Mouse (Mus musculus) lung, embryonic 16.5 days (tissue): ENCODE measurements around the gene Ntm. TPM values are rescaled to one million over a fixed set of nuclear protein-coding genes. Genes with fewer than 3 reads are reported as not detected.
A peak's percentile ranks its signal among the peaks of the same experiment; 100 is the strongest.

ENCODE experiments used
- ATAC-seq: fragments of 200-750 bp; cut with Nextera tagmentation; 2 replicates; pipeline ENCODE4 v1.8.0; 2017; ENCODE audit warnings: low read depth, mild to moderate bottlenecking, moderate library complexity
- H3K27ac ChIP-seq: fragments of 300-500 bp; sonication (generic); 2 replicates; pipeline ENCODE4 v1.5.1; 2014; ENCODE audit warnings: mild to moderate bottlenecking, control low read depth, low read length
- H3K27me3 ChIP-seq: fragments of 300-500 bp; sonication (generic); 2 replicates; pipeline ENCODE4 v1.6.1; 2014; ENCODE audit warnings: low read depth, low read length, mixed read lengths; ENCODE audit not compliant: control insufficient read depth, insufficient read depth
- H3K36me3 ChIP-seq: fragments of 300-500 bp; sonication (generic); 2 replicates; pipeline ENCODE4 v1.6.1; 2014; ENCODE audit warnings: low read length; ENCODE audit not compliant: control insufficient read depth, insufficient read depth
- H3K4me1 ChIP-seq: fragments of 300-500 bp; sonication (generic); replicated peaks from 2 replicates; pipeline ENCODE4 v1.6.1; 2014; ENCODE audit warnings: low read length, mixed read lengths; ENCODE audit not compliant: control insufficient read depth, insufficient read depth
- H3K4me2 ChIP-seq: fragments of 300-500 bp; sonication (generic); 2 replicates; pipeline ENCODE4 v1.6.1; 2014; ENCODE audit warnings: low read depth, low read length, control low read depth
- H3K4me3 ChIP-seq: fragments of 300-500 bp; sonication (generic); 2 replicates; pipeline ENCODE4 v1.5.1; 2014; ENCODE audit warnings: mild to moderate bottlenecking, low read length, control low read depth
- H3K9ac ChIP-seq: fragments of 300-500 bp; sonication (generic); 2 replicates; pipeline ENCODE4 v1.6.1; 2014; ENCODE audit warnings: low read length, control low read depth
- H3K9me3 ChIP-seq: fragments of 300-500 bp; sonication (generic); 2 replicates; pipeline ENCODE4 v1.6.1; 2016; ENCODE audit warnings: low read length; ENCODE audit not compliant: control insufficient read depth
- WGBS: fragments of 180-500 bp; shearing (Covaris S2); extraction: QIAGEN DNeasy Blood & Tissue Kit; methylation state at CpG from one replicate; pipeline ENCODE4 v1.1.7; 2014; 5-methylcytosine and 5-hydroxymethylcytosine counted together
- polyA plus RNA-seq: library from polyadenylated mRNA; unstranded; fragments of >200 nt; fragmentation: Nextera tagmentation; extraction: Ambion mirVana; gene quantifications from 2 replicates; pipeline ENCODE4 v1.2.1, GENCODE M21; 2015

The Ntm gene
- polyA plus RNA-seq, 1 experiment from 2014 or later, result 16.3 TPM

GRCm38 (mm10) chr9:29201163-29202053 lies 761.5 kb downstream of the Ntm start:
- Histone ChIP-seq H3K4me3 (no peak overlapping the region), H3K36me3 (no peaks in the 10 kb centered on the region), H3K4me2 (no peak overlapping the region), H3K27ac (no peak overlapping the region), H3K9ac (no peak overlapping the region), H3K4me1 (no peaks in the 10 kb centered on the region), H3K9me3 (no peaks in the 10 kb centered on the region), H3K27me3 (no peaks in the 10 kb centered on the region)
- WGBS, result 52% methylated on average over 14 of the region's 14 CpGs
- peak; percentile 59; the same call in 1 of the 2 replicates for ATAC-seq

- Histone ChIP-seq H3K27me3 (no peaks in the 10 kb centered on the region), H3K27ac (no peak overlapping the region), H3K4me3 (no peak overlapping the region), H3K36me3 (no peaks in the 10 kb centered on the region), H3K9me3 (no peaks in the 10 kb centered on the region), H3K9ac (no peak overlapping the region), H3K4me2 (no peak overlapping the region), H3K4me1 (no peaks in the 10 kb centered on the region)
- 83% methylated on average over 3 of the region's 3 CpGs for WGBS
- no peak for ATAC-seq
Measured at GRCm38 (mm10) chr9:29197046-29197445, 765.9 kb downstream of the Ntm start.

- H3K4me3 ChIP-seq, result no peak overlapping the region
- ATAC-seq, result no peak
- no peak overlapping the region for H3K9ac ChIP-seq
- H3K27me3 ChIP-seq, result no peaks in the 10 kb centered on the region
- H3K9me3 ChIP-seq, result no peaks in the 10 kb centered on the region
- H3K36me3 ChIP-seq, result no peaks in the 10 kb centered on the region
- H3K4me1 ChIP-seq, result no peaks in the 10 kb centered on the region
- H3K27ac ChIP-seq, result no peak overlapping the region
- no peak overlapping the region for H3K4me2 ChIP-seq
- 71% methylated on average over 2 of the region's 2 CpGs for WGBS
Measured at GRCm38 (mm10) chr9:29194265-29194664, 768.7 kb downstream of the Ntm start.

- no peak for ATAC-seq
- Histone ChIP-seq H3K27ac (no peak overlapping the region), H3K9ac (no peak overlapping the region)
Measured at GRCm38 (mm10) chr9:29183011-29183410, 779.9 kb downstream of the Ntm start.

GRCm38 (mm10) chr9:29181661-29182060 lies 781.3 kb downstream of the Ntm start:
- Histone ChIP-seq H3K27ac (no peak overlapping the region), H3K4me1 (no peaks in the 10 kb centered on the region), H3K4me2 (no peak overlapping the region), H3K27me3 (no peaks in the 10 kb centered on the region), H3K36me3 (no peaks in the 10 kb centered on the region), H3K9ac (no peak overlapping the region), H3K4me3 (no peak overlapping the region), H3K9me3 (no peaks in the 10 kb centered on the region)
- no peak for ATAC-seq
- WGBS, result 83% methylated on average over 2 of the region's 2 CpGs

More at GRCm38 (mm10) chr9:29183011-29183410, 779.9 kb downstream of the Ntm start:
- WGBS, result 64% methylated on average over 5 of the region's 5 CpGs
- H3K9me3 ChIP-seq, result no peaks in the 10 kb centered on the region
- H3K36me3 ChIP-seq, result no peaks in the 10 kb centered on the region
- no peak overlapping the region for H3K4me2 ChIP-seq
- no peak overlapping the region for H3K4me3 ChIP-seq
- no peaks in the 10 kb centered on the region for H3K27me3 ChIP-seq
- H3K4me1 ChIP-seq, result no peaks in the 10 kb centered on the region

GRCm38 (mm10) chr9:29165731-29166130 lies 797.2 kb downstream of the Ntm start:
- H3K4me2 ChIP-seq, result no peak overlapping the region
- H3K9me3 ChIP-seq, result no peaks in the 10 kb centered on the region
- H3K9ac ChIP-seq, result no peak overlapping the region
- no peaks in the 10 kb centered on the region for H3K4me1 ChIP-seq
- no peak overlapping the region for H3K4me3 ChIP-seq
- H3K27me3 ChIP-seq, result no peaks in the 10 kb centered on the region
- WGBS, result 59% methylated on average over 2 of the region's 2 CpGs
- H3K36me3 ChIP-seq, result no peaks in the 10 kb centered on the region
- H3K27ac ChIP-seq, result no peak overlapping the region
- ATAC-seq, result no peak

- no peak for ATAC-seq
- Histone ChIP-seq H3K27ac (no peak overlapping the region), H3K9ac (no peak overlapping the region), H3K36me3 (no peaks in the 10 kb centered on the region), H3K27me3 (no peaks in the 10 kb centered on the region), H3K9me3 (no peaks in the 10 kb centered on the region), H3K4me3 (no peak overlapping the region), H3K4me2 (no peak overlapping the region), H3K4me1 (no peaks in the 10 kb centered on the region)
- 22% methylated on average over 7 of the region's 7 CpGs for WGBS
Measured at GRCm38 (mm10) chr9:29161059-29161642, 801.8 kb downstream of the Ntm start.

GRCm38 (mm10) chr9:29145901-29146300 lies 817.0 kb downstream of the Ntm start:
- no peaks in the 10 kb centered on the region for H3K4me1 ChIP-seq
- no peak overlapping the region for H3K4me2 ChIP-seq
- whole genome bisulfite sequencing, result 13% methylated on average over 4 of the region's 4 CpGs
- H3K9ac ChIP-seq, result no peak overlapping the region
- no peaks in the 10 kb centered on the region for H3K27me3 ChIP-seq
- H3K4me3 ChIP-seq, result no peak overlapping the region
- H3K27ac ChIP-seq, result no peak overlapping the region
- H3K9me3 ChIP-seq, result no peaks in the 10 kb centered on the region
- no peak for ATAC-seq
- H3K36me3 ChIP-seq, result no peaks in the 10 kb centered on the region

- H3K4me2 ChIP-seq, result no peak overlapping the region
- H3K27me3 ChIP-seq, result no peaks in the 10 kb centered on the region
- H3K36me3 ChIP-seq, result no peaks in the 10 kb centered on the region
- H3K4me1 ChIP-seq, result no peaks in the 10 kb centered on the region
- ATAC-seq, result no peak
- H3K4me3 ChIP-seq, result no peak overlapping the region
- H3K9ac ChIP-seq, result no peak overlapping the region
- H3K9me3 ChIP-seq, result no peaks in the 10 kb centered on the region
- 77% methylated on average over 4 of the region's 4 CpGs for WGBS
- H3K27ac ChIP-seq, result no peak overlapping the region
Measured at GRCm38 (mm10) chr9:29136039-29136438, 826.9 kb downstream of the Ntm start.
